Mouse (Mus musculus) thymus, postnatal 25 days (tissue): ENCODE data around the gene Pld5.
"Not testable (repeated sequence)": the region's sequence is repeated elsewhere in the genome, so short reads cannot be mapped to it uniquely, and the experiment has no call there.

ENCODE experiments used
- DNase-seq: peaks from one replicate; pipeline ENCODE4 v3.0.0; 2022

The Pld5 gene

GRCm38 (mm10) chr1:176034699-176035098 is 240.4 kb downstream of the Pld5 start:
- DNase-seq: no peak

GRCm38 (mm10) chr1:176033698-176034097 is 241.4 kb downstream of the Pld5 start:
- no peak for DNase-seq

GRCm38 (mm10) chr1:176029063-176029462 is 246.0 kb downstream of the Pld5 start:
- no peak for DNase-seq

GRCm38 (mm10) chr1:176028397-176028796 is 246.7 kb downstream of the Pld5 start:
- DNase-seq: no peak

- DNase-seq: no peak
These were observed 250.6 kb downstream of the Pld5 start for GRCm38 (mm10) chr1:176024501-176024900.

GRCm38 (mm10) chr1:176018523-176018922 is 256.6 kb downstream of the Pld5 start:
- no peak for DNase-seq

GRCm38 (mm10) chr1:176016076-176016475 is 259.0 kb downstream of the Pld5 start:
- DNase-seq: no peak

GRCm38 (mm10) chr1:176013497-176014268 is 261.4 kb downstream of the Pld5 start:
- no peak for DNase-seq

- DNase-seq: no peak
These were observed 263.6 kb downstream of the Pld5 start for GRCm38 (mm10) chr1:176011535-176011934.

- no peak for DNase-seq
These were observed 264.0 kb downstream of the Pld5 start for GRCm38 (mm10) chr1:176011072-176011471.

GRCm38 (mm10) chr1:176008411-176008810 is 266.7 kb downstream of the Pld5 start:
- DNase-seq: no peak

- no peak for DNase-seq
These were observed 274.5 kb downstream of the Pld5 start for GRCm38 (mm10) chr1:176000599-176000998.

- no peak for DNase-seq
These were observed 277.9 kb downstream of the Pld5 start for GRCm38 (mm10) chr1:175997076-175997651.

- no peak for DNase-seq
These were observed 286.2 kb downstream of the Pld5 start for GRCm38 (mm10) chr1:175988912-175989311.

- DNase-seq: no peak
These were observed 286.7 kb downstream of the Pld5 start for GRCm38 (mm10) chr1:175988448-175988847.

- not testable (repeated sequence) for DNase-seq
These were observed 296.1 kb downstream of the Pld5 start, which contains the start of gene Rbm8a2 for GRCm38 (mm10) chr1:175979014-175979413. Gene Rbm8a2 (minus strand): TSS chr1:175979114.

- DNase-seq: no peak
These were observed 304.4 kb downstream of the Pld5 start for GRCm38 (mm10) chr1:175970710-175971109.

- no peak for DNase-seq
These were observed 307.9 kb downstream of the Pld5 start for GRCm38 (mm10) chr1:175967004-175967745.

- DNase-seq: no peak
These were observed 313.3 kb downstream of the Pld5 start for GRCm38 (mm10) chr1:175961786-175962185.

GRCm38 (mm10) chr1:175950851-175951250 is 324.3 kb downstream of the Pld5 start:
- DNase-seq: no peak

- no peak for DNase-seq
These were observed 324.7 kb downstream of the Pld5 start for GRCm38 (mm10) chr1:175950421-175950820.

GRCm38 (mm10) chr1:175946718-175947315 is 328.3 kb downstream of the Pld5 start:
- DNase-seq: no peak

- DNase-seq: no peak
These were observed 331.9 kb downstream of the Pld5 start for GRCm38 (mm10) chr1:175943168-175943567.
